Mouse (Mus musculus) megakaryocyte progenitor cell, adult 5-6 weeks (primary cell): ENCODE measurements around the gene Pip4k2a. TPM values are rescaled to one million over a fixed set of nuclear protein-coding genes. Genes with fewer than 3 reads are reported as not detected.
A peak's percentile ranks its signal among the peaks of the same experiment; 100 is the strongest.
"Not testable (repeated sequence)": the region's sequence is repeated elsewhere in the genome, so short reads cannot be mapped to it uniquely, and the experiment has no call there.

Experiments used
- ATAC-seq: replicated peaks from 2 replicates; pipeline ENCODE4 v1.8.0; 2016; ENCODE audit warnings: mild to moderate bottlenecking, moderate TSS enrichment, inconsistent platforms; ENCODE audit not compliant: poor library complexity
- total RNA-seq, 2 experiments: library from RNA; stranded (forward) in 1 of 2; stranded (reverse) in 1 of 2; fragments of 157-497, 149-512 nt in 1 of 2; fragments of 200-1000 nt in 1 of 2; gene quantifications; 2 replicates each; pipeline versions ENCODE4 v1.2.3 to v1.2.4; 2015 to 2017

Gene Pip4k2a
- total RNA-seq, 2 experiments from 2014 or later = 23.5 to 47.3 TPM

GRCm38 (mm10) chr2:18906421-18907084 lies 91.4 kb downstream of the Pip4k2a start:
- ATAC-seq = no peak

GRCm38 (mm10) chr2:18903301-18904068 lies 94.4 kb downstream of the Pip4k2a start:
- peak; percentile 67 for ATAC-seq

- ATAC-seq = peak; percentile 24; the same call in 1 of the 2 replicates
Observed at GRCm38 (mm10) chr2:18901133-18901532, 96.8 kb downstream of the Pip4k2a start.

GRCm38 (mm10) chr2:18900635-18901034 lies 97.3 kb downstream of the Pip4k2a start:
- ATAC-seq = no peak

- ATAC-seq = peak; percentile 94
Observed at GRCm38 (mm10) chr2:18897742-18898256, 100.1 kb downstream of the Pip4k2a start.

- ATAC-seq = no peak
Observed at GRCm38 (mm10) chr2:18896015-18896414, 101.9 kb downstream of the Pip4k2a start.

- ATAC-seq = not testable (repeated sequence)
Observed at GRCm38 (mm10) chr2:18893336-18893735, 104.6 kb downstream of the Pip4k2a start.

- ATAC-seq = no peak
Observed at GRCm38 (mm10) chr2:18891991-18892537, 105.9 kb downstream of the Pip4k2a start.

- peak; percentile 42; the same call in 1 of the 2 replicates for ATAC-seq
Observed at GRCm38 (mm10) chr2:18890227-18891001, 107.5 kb downstream of the Pip4k2a start.

GRCm38 (mm10) chr2:18884277-18884676 lies 113.6 kb downstream of the Pip4k2a start:
- ATAC-seq = peak; percentile 55; the same call in 1 of the 2 replicates

GRCm38 (mm10) chr2:18874626-18875025 lies 123.3 kb downstream of the Pip4k2a start:
- ATAC-seq = no peak

- no peak for ATAC-seq
Observed at GRCm38 (mm10) chr2:18874063-18874462, 123.9 kb downstream of the Pip4k2a start.

GRCm38 (mm10) chr2:18873440-18873839 lies 124.5 kb downstream of the Pip4k2a start:
- no peak for ATAC-seq

- ATAC-seq = peak; percentile 91
Observed at GRCm38 (mm10) chr2:18872797-18873196, 125.1 kb downstream of the Pip4k2a start.

GRCm38 (mm10) chr2:18871087-18871486 lies 126.8 kb downstream of the Pip4k2a start:
- peak; percentile 53 for ATAC-seq

GRCm38 (mm10) chr2:18867069-18867468 lies 130.9 kb downstream of the Pip4k2a start:
- peak; percentile 55 for ATAC-seq

- no peak for ATAC-seq
Observed at GRCm38 (mm10) chr2:18864719-18865118, 133.2 kb downstream of the Pip4k2a start.

GRCm38 (mm10) chr2:18861607-18862158 lies 136.2 kb downstream of the Pip4k2a start:
- peak; percentile 76 for ATAC-seq

GRCm38 (mm10) chr2:18860686-18861085 lies 137.2 kb downstream of the Pip4k2a start:
- no peak for ATAC-seq

- ATAC-seq = no peak
Observed at GRCm38 (mm10) chr2:18857952-18858351, 140.0 kb downstream of the Pip4k2a start.
